Mouse (Mus musculus): ENCODE data around the gene Mllt3.

The Mllt3 gene

GRCm38 (mm10) chr4:87761075-87761474, 272.1 kb downstream of the Mllt3 start:
- no peak for DNase-seq

- no peak for DNase-seq
These were observed 272.9 kb downstream of the Mllt3 start for GRCm38 (mm10) chr4:87760297-87760696.

- DNase-seq, result no peak
These were observed 273.5 kb downstream of the Mllt3 start for GRCm38 (mm10) chr4:87759625-87760024.

GRCm38 (mm10) chr4:87759110-87759509, 274.1 kb downstream of the Mllt3 start:
- DNase-seq, result no peak

- DNase-seq, result no peak
These were observed 281.7 kb downstream of the Mllt3 start for GRCm38 (mm10) chr4:87751515-87751864.

GRCm38 (mm10) chr4:87750856-87751514, 282.2 kb downstream of the Mllt3 start:
- no peak for DNase-seq

- DNase-seq, result no peak
These were observed 283.5 kb downstream of the Mllt3 start for GRCm38 (mm10) chr4:87749532-87750234.

GRCm38 (mm10) chr4:87745016-87745645, 288.0 kb downstream of the Mllt3 start:
- no peak for DNase-seq

- no peak for DNase-seq
These were observed 293.5 kb downstream of the Mllt3 start for GRCm38 (mm10) chr4:87739524-87740128.

GRCm38 (mm10) chr4:87739104-87739503, 294.1 kb downstream of the Mllt3 start:
- DNase-seq, result no peak

GRCm38 (mm10) chr4:87737201-87737806, 295.9 kb downstream of the Mllt3 start:
- no peak for DNase-seq

- DNase-seq, result no peak
These were observed 296.4 kb downstream of the Mllt3 start for GRCm38 (mm10) chr4:87736779-87737178.

GRCm38 (mm10) chr4:87731118-87731672, 302.0 kb downstream of the Mllt3 start:
- no peak for DNase-seq

GRCm38 (mm10) chr4:87728581-87728980, 304.6 kb downstream of the Mllt3 start:
- no peak for DNase-seq

GRCm38 (mm10) chr4:87723448-87723847, 309.7 kb downstream of the Mllt3 start:
- no peak for DNase-seq

Measured in cerebellum, adult 18-20 months (tissue).